Mouse (Mus musculus) heart, adult 9 months (tissue): ENCODE results near the gene Gm3278.
"Not testable (repeated sequence)": the region's sequence is repeated elsewhere in the genome, so short reads cannot be mapped to it uniquely, and the experiment has no call there.

Source experiments
- DNase-seq, 2 experiments: peaks; one replicate each; pipeline ENCODE4 v3.0.0; 2022; ENCODE audit warnings: low spot score in 2 of 2

Gm3278 gene

GRCm38 (mm10) chr14:4892116-4892515, at the start of gene Gm3278:
Gene Gm3278 (plus strand): TSS chr14:4892416.
- not testable (repeated sequence) for DNase-seq

- DNase-seq, result peak; percentile 31 to 58
Measured at GRCm38 (mm10) chr14:4855299-4855980, 36.8 kb upstream of the Gm3278 start, which contains the start of gene Gm3264. Gene Gm3264 (plus strand): TSS chr14:4855576.
